Mouse (Mus musculus) fat pad, adult 2 months (tissue): ENCODE measurements at regions not wholly inside any gene's neighbourhood (a gene's known extent, or its start where the extent isn't known, plus 50 kb on each side); places are given as distances from the start of the nearest gene placed in this dataset.
"Not testable (repeated sequence)": the region's sequence is repeated elsewhere in the genome, so short reads cannot be mapped to it uniquely, and the experiment has no call there.

Source experiments
- DNase-seq: peaks from one replicate; pipeline ENCODE4 v3.0.0-alpha.2; 2011; ENCODE audit warnings: low read depth, low spot score; ENCODE audit errors: extremely low read depth

DNA sequence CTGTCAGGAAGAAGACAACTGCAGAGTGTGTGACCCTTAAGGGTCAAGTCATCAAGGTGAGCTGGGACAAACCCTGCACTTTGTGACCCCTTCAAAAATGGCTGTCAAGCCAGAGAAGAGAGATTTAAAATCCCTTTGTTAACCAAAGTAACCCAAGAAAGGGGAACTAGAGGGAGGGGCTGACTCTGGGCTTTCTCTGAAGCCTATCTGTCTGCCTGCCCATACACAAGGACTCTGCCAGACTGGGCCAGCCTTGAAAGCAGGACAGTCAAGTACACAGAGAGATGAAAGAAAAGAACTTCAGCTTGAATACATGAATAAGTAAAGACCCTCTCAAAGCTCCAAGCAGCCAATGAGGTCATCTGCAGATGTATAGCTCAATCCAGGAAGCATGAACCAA, 595.3 kb downstream of the Pdcd6ip start:
- DNase-seq: no peak

DNA sequence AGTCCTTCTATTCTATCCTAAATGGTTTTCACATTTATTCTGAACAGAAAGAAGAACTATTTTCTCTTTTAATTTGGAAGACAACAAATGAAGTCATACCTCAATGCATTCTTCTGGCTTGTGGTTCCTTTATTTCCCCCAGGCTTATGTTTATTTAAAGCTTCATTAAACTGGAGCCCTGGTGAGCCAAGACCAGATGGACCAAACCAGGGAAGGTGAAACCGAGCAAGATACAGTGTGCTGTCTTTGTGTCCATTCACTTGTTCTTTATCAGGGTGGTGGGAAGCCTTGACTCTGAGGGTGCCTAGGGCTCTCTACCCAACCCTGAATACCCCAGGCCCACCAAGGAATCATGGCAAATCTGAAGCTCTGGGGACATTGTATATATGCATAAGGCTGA, 606.3 kb downstream of the Pdcd6ip start:
- DNase-seq: no peak

DNA sequence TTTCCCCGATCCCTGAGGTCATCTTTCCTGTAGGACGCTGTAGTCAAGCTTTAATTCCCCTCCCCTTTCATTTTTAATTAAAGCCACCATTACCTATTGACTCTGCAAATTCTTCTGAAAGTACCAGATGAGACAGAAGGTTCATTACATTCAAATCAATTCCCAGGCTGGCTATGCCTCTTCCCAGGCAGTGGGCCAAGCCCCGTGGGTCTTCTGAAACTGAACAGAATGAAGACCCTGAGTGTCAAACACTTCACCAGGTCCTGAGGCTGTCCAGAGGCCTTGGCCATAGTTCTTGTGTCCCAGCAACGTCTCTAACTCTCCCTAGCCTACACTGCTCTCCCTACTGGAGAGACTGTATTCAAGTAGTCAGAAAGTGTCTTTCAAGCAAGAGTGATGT, 607.4 kb downstream of the Pdcd6ip start:
- DNase-seq: no peak

DNA sequence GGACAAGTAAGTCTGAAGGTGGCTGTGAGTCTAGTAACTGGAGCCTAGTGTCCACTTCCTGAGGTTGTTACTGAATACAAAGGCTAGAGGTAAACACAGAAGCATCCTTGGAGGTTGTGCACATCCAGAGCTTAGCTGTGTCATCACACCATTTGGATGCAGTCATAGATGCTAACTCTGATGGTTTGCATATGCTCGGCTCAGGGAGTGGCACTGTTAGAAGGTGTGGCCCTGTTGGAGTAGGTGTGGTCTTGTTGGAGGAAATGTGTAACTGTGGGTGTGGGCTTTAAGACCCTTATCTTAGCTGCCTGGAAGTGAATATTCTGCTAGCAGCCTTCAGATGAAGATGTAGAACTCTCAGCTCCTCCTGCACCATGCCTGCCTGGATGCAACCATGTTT, 612.6 kb downstream of the Pdcd6ip start:
- not testable (repeated sequence) for DNase-seq

DNA sequence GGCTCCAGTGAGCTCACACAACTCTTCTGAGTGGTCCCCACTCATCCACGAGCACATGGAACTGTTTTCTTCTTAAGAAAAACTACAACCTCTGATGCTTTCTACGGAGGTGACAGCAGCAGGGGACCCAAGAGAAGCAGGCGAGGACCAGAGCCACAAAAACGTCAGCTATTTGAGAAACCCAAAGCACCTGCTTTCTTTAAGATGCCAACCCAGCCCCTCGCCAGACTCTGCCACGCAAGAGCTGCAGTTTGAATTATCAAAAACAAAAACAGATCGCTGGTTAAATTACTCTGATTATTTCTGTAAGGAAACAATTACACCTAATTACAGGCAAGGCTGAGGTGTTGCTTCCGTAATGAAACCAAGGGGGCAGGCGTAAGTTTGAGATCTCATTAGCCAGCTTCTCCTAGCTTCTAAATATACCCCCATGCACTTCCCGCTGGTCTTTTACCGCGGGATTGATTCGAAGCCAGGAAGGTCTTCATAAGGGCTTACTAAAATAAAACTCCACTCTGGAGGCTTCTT, 614.1 kb downstream of the Pdcd6ip start:
- DNase-seq: no peak

DNA sequence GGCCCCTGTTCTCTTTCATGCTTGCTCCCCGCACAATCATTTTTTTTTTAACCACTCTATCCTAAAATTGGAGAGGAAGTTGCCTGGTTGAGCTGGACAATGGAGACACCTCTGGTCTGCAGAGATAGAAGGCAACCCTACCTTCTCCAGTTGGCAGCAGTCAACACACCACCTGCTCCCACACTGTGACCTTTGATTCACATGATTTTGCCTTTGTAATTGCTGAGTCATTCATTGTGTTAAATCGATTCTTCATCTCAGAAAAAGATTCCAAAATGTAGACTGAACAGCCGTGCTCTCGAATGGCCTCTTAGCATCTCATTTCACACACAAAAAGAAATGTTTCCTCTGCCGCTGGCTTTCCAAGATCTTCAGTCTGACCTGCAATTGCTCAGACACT, 616.2 kb downstream of the Pdcd6ip start:
- DNase-seq: no peak

DNA sequence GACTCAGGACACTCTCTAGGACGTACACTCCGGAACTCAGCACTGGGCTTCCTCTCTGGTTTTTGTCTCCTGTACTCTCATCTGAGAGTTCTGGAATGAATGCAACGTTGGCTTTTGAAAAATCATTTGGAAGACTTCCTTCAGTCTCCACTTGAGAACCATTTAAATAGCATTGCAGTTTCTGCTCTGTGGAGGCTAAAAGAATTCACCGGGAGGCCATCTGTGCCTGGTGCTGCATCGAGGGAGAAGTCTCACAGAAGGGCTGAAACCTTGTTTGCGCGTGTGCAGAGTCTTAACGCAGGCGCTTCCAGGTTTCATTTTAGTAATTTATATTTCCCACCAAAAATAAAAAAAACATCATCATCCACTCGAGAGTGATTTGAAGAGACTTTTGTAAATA, 620.3 kb downstream of the Pdcd6ip start:
- no peak for DNase-seq

DNA sequence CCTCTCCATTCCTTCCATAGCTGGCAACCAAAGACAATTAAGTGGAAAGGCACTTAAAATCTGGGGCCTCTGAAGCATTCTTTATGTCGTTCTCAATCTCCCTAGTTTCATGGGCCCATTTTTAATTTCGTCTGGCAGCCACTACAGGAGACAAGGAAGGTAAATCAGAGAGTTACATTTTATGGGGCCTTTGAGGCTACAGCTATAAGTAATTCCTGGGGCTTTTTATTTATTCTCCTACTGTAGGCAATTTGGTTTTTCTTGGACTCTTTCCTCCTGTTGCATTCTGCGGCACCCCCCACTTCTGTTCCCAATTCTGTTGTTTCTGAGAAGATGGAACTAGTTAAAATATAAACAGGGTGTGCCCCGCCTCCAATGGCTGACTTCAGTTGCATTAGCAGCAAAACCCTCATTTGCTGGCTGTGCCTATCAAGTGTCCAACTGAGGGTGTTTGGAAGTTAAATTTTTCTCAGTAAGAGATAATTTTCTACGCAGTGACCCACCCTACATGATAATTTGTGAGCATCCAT, 622.7 kb downstream of the Pdcd6ip start:
- DNase-seq: no peak

DNA sequence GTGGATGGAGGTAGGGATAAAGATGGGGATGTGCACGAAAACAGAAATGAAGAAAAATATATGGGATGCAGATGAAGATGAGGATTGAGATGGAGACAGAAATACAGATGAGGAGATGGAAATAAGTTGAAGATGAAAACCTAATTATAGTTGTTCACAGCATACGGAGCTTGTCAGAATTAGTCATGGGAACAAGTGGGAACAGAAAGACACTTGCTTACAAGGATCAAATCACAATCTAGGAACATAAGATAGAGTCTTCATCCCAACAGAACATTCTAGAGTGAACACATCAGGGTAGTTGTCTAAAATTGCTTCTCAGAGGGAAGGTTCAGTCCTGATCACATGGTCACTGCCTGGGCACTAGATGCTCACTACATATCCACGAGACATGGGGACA, 633.2 kb downstream of the Pdcd6ip start:
- no peak for DNase-seq

DNA sequence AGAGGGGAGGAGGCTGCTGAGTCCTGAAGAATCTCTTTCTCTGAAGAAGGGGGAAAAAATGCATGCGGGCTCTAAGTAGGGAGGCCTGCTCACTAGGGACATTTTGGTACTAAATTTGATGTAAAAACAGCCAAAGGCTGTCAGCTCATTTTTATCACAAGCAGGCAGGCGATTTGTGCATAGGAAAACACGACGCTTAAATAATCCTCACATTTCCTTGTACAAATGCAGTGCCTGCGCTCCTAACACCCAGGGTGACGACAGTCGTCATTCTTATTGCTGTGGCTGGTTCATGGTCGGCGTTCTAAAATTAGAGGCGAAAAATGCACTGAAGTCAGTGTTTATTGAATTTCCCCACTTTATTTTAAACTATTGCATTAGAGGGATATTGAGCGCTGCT, 650.6 kb downstream of the Pdcd6ip start:
- DNase-seq: no peak

DNA sequence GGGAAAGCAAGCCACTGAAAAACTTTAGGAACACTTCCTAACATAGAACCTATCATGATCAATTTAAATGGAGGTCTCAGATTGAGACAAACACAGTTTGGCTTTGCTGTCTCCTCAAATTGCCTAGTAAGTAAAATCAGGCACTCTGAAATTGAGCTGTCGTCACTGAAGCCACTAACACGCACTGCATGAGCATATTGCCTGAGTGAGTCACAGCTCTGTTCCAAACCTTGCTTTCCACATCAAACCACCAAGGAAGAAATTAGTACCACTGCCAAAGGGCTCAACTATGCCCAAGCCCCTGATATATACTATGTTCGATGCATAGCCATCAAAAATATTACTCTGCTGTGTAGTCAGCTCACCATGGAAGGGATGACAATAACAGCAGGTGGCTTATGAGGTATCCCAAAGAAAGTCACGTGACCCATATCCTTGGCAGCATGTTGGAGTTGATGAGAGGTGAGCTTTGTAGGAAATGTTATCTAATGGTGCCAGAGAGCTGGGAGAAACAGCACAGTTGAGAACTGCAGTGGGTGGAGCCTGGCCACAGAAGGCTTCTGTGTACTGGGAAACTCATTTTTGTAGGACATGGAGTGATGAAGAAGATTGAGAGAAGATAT, 663.4 kb downstream of the Pdcd6ip start:
- DNase-seq: no peak

DNA sequence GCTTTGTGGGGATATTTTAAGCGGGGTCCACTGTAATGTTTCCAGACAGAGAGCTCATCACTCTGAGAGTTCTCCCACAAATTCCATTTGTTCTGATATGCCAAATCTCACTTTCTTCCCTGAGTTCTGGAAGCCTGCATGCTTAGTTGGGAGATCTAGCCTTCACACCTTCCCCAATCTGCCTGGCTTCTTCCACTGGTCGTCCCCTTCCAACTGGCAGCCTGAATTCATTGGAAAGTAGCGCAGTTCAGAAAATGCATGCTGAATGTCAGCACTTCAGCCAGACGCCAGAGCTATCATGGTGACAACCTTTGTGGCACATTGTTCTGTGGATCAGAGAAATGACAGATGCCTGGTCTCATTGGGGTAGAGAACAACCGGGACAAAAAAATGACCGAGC, 667.2 kb downstream of the Pdcd6ip start:
- no peak for DNase-seq

DNA sequence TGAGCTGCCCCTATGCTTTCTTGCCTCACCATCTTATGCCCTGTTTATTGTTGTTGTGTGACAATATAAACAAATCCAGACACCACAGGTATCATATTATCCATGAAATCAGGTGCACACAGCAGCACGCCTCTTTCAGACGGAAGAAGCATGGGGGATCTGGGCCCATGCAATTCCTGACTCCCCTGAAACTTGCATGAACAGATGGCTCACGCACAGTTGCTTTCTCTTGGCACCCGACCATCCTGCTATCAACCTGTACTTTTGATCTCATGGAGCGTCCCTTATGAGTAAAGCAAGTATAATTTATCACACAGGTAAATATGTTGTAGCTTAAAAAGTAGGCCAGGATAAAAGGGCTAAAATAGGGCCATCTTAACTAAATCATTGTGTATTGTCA, 674.1 kb downstream of the Pdcd6ip start:
- DNase-seq: no peak

DNA sequence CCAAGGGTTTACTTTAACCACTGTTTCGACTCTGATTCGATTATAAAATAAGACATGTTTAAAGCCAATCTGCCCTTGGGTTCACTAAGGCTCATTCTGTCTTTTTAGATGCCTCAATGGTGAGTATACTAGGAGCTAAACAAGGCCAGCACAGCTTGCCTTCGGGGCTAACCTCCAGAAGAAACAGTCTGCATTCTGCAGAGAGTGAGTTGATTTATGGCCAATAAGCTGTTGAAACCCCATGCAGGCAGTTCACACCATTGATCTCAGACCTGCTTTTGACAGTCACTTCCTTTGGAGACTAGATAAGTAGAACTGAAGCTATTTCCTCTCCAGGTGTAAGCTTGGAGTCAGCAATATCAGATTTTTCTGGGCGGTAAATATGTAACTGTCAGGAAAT, 679.0 kb downstream of the Pdcd6ip start:
- DNase-seq: no peak

DNA sequence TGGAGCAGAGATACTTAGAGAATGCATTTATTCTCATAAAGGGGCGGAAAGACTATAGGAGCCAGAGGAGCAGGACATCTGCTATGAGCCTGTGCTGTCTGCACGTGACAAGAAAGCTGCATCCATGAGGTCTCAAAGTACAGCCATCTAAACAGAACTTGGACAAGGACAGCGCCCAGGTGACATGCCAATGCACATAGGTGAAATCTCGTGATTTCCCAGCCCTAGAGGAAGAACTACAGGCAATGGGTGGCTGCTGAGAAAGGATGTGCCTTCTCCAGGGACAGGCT, 681.2 kb downstream of the Pdcd6ip start:
- no peak for DNase-seq

DNA sequence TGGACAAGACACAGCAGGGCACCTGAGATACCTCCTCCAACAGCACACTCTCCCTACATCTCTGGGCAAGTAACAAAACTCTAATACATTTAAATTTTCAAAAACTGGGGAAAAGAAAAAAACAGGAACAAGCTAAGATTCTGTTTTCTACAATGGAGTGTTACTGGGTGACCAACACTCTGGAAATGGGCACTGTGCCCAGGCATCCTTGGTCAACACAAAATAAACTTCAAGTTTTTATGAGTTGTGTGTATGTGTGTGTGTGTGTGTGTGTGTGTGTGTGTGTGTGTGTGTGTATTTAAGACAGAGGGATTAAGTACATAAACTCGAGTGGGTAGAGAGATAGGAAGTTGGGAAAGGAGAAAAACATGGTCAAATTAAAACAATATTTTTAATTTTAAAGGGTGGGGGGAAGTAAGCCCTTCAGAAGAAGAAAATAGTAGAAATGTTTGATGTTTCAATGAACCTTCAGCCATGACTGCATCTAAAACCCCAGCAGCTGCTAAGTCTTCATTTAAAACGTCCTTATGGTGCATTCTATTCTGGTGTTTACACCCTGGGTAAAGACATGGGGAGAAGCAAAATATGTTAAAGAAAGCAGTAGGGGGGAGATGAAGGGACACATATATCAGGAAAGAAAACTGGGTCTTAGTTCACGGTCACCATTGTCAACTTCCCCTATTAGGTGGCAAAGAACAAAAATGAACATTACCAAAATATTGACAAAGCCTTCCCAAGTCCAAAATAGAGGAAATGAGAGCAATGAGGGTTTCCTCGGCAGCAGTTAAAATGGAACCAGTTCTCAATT, 681.8 kb downstream of the Pdcd6ip start:
- DNase-seq: no peak

DNA sequence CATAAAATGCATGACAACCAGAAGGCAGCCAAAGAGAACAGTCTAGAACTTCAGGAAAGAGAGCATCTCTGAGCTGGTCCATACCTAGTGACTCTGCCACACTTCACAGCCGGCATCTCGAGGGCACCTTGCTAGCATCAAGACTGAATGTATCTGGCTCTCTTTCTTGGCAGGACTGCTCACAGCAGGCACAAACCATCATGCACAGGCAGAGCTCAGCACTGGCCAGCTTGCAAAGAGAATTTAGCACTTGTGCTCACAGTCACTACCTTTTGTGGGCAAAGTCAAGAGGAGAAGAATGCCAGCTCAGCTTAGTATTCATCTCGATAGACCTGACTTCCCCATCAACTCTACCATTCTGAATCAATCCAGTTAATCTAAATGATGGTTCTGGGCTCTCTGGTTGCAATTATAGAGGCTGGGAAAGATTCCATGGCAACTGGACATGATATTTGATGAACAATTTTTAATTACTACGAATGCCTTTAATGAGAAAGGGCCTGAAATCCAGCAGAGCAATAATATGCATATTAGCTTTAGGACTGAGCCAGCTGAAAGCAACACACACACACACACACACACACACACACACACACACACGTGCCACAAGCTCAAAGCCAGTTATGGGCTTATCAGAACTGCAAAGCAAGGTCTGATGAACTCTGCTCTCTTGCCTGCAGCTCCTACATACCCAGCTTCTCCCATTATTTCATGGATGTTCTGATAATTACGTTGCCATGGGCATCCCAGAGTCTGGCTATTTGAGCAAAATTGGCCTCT, 686.0 kb downstream of the Pdcd6ip start:
- no peak for DNase-seq

DNA sequence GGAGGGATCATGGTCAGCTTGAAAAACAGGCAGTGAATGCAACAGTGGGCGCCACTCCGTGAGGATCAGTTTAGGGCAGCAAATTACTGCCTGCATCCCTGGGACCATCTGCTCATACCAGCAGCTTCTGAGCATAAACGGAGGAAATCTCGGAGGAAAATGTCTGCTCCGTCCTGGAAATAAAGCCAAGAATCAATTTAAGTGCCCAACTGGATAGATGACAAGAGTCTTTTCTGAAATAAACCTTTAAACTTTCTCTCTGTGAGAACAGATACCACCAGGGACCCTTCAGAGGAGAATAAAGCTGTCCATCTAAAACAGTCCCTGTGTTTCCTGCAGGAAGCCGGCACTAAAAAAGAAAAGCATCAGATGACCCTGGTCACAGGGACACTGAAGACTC, 688.5 kb downstream of the Pdcd6ip start:
- no peak for DNase-seq

DNA sequence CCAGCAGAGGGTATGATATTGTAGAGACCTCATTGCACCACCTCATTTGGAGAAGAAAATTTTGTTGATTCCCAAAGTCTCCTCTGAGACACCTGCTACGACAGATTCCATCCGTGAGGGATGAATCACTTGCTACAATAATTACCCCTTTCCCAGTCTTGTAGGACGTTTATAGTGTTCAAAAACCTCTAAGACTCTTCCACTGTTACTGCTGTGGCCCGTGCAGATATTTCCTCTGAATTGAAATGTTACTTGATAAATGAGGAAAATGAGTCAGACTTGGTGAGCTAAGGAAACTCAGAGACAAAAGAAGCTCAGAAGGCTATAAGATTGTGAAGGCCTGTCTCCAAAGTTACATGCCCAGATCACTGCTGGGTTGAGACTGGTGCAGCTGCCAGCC, 700.0 kb downstream of the Pdcd6ip start:
- DNase-seq: no peak

DNA sequence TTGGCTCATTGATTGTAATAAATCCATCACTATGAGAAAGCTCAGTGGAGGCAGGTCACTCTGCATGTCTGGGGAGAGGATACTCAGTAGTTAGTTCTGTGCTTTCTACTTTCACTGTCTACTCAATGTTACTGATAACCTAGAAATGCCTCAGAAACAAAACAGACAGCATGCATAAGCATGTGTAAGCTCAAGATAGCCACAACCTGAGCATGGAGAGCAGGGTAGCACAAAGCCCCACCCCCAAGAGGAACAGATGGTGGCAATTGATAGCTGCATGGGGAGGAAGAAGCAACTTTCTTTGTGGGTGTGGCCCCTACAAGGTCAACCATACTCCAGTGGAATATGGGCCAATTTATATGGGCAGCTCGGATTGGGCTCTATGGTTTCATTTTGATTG, 711.9 kb downstream of the Pdcd6ip start:
- DNase-seq: no peak

DNA sequence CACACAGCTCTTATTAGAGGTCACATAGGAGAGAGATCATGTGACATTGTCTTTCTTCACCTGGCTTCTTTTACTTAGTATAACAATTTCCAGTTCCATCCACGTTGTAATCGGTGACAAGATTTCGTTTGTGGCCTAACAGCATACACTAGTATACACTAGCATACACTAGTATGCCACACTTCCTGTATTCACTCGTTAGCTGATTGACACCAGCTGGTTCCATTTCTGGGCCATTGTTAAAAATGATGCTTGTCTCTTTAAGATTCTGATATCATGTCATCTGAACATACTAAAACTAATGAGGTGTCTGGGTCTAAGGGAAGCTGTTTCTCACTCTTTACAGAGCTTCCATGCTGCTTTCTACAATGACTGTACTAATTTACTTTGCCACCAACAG, 713.3 kb downstream of the Pdcd6ip start:
- no peak for DNase-seq

DNA sequence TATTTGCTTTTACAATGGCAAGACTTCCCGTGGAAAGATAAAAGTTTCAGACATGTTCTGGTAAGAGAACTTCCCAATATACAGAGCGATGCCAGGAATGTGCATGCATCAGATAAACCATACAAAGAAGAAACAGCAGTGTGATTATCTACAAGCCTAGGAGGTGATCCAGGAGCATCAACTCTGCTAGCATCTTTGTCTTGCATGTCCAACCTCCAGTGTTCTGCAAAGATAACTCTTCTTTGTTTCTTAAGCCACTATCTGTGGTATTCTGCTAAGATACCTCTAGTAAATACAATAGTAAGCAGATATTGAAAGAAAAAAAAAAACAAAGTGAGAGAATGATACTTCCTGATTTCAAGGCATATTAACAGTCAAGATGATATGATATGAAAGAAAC, 714.4 kb downstream of the Pdcd6ip start:
- DNase-seq: no peak
